Mouse (Mus musculus): ENCODE data around the gene Ttc5.
"Not testable (repeated sequence)": the region's sequence is repeated elsewhere in the genome, so short reads cannot be mapped to it uniquely, and the experiment has no call there.

GRCm38 (mm10) chr14:50722371-50722770, 62.9 kb downstream of the Ttc5 start:
- TF ChIP-seq POLR2A, CTCF (IDR thresholded peaks at IDR 0.05; ENCODE audit: insufficient read depth, low read depth, low read length): not testable (repeated sequence)
